In genomic region chr9:70087379-70087778, GRCm38 (mm10) we compare ENCODE assay signal across 23 mouse cellular contexts. TPM values are rescaled to one million over a fixed set of nuclear protein-coding genes. Genes with fewer than 3 reads are reported as not detected.
"Had no signal": no experiment of that assay in that cellular context is flagged by ENCODE, and none has a peak within 500 bp of the region (broad histone marks: within the 10 kb centered on the region; RNA-seq: fewer than 3 reads in every experiment).

No protein-coding gene starts in this region.

- H3K27me3 ChIP-seq: liver, embryonic 15.5 days; lung, embryonic 15.5 days; midbrain, embryonic 13.5 days; neural tube, embryonic 12.5 days; stomach, embryonic 15.5 days had no signal

- H3K4me3 ChIP-seq: liver, embryonic 15.5 days; lung, embryonic 15.5 days; midbrain, embryonic 10.5 days; midbrain, embryonic 13.5 days; myocyte; neural tube, embryonic 12.5 days; stomach, embryonic 15.5 days had no signal

- DNase-seq: liver, postnatal 0 days; lung, adult 2 months; lung, postnatal 14 days; lung, postnatal 4 days; right cerebral cortex, postnatal 14 days; thymus, adult 2 months; thymus, postnatal 14 days; thymus, postnatal 36 days had no signal

- H3K4me1 ChIP-seq: liver, embryonic 15.5 days; neural tube, embryonic 12.5 days had no signal

- H3K9me3 ChIP-seq: liver, embryonic 15.5 days; lung, embryonic 15.5 days; midbrain, embryonic 10.5 days; midbrain, embryonic 13.5 days; neural tube, embryonic 12.5 days; stomach, embryonic 15.5 days had no signal

- H3K36me3 ChIP-seq: liver, embryonic 15.5 days; lung, embryonic 15.5 days; midbrain, embryonic 10.5 days; midbrain, embryonic 13.5 days; neural tube, embryonic 12.5 days; stomach, embryonic 15.5 days had no signal

- H3K27ac ChIP-seq: liver, embryonic 15.5 days; lung, embryonic 15.5 days; midbrain, embryonic 10.5 days; midbrain, embryonic 13.5 days; neural tube, embryonic 12.5 days; stomach, embryonic 15.5 days; stomach, postnatal 0 days had no signal

RNA-seq across cellular contexts. Expression of gene Gcnt3, which starts 49.5 kb away (rescaled TPM):
- total RNA-seq: megakaryocyte, adult 5-6 weeks; megakaryocyte-erythroid progenitor cell, adult 5-6 weeks; neutrophil, adult 5-6 weeks had no signal
- polyA plus RNA-seq: liver, embryonic 15.5 days; liver, postnatal 0 days; lung, adult 2 months; lung, postnatal 0 days; midbrain, embryonic 10.5 days; midbrain, embryonic 13.5 days; midbrain, embryonic 16.5 days; neural tube, embryonic 12.5 days; neural tube, embryonic 14.5 days; spleen, adult 2 months; thymus, adult 2 months had no signal

RNA-seq across cellular contexts. Expression of gene Fam81a, which starts 55.0 kb away (rescaled TPM):
- total RNA-seq: megakaryocyte-erythroid progenitor cell, adult 5-6 weeks; neutrophil, adult 5-6 weeks had no signal
